Mouse (Mus musculus): ENCODE data around the gene Igsf9b. TPM values are rescaled to one million over a fixed set of nuclear protein-coding genes. Genes with fewer than 3 reads are reported as not detected.
A peak's percentile ranks its signal among the peaks of the same experiment; 100 is the strongest.

Gene Igsf9b
- polyA plus RNA-seq, 1 experiment from 2014 or later: 2.0 TPM

DNA sequence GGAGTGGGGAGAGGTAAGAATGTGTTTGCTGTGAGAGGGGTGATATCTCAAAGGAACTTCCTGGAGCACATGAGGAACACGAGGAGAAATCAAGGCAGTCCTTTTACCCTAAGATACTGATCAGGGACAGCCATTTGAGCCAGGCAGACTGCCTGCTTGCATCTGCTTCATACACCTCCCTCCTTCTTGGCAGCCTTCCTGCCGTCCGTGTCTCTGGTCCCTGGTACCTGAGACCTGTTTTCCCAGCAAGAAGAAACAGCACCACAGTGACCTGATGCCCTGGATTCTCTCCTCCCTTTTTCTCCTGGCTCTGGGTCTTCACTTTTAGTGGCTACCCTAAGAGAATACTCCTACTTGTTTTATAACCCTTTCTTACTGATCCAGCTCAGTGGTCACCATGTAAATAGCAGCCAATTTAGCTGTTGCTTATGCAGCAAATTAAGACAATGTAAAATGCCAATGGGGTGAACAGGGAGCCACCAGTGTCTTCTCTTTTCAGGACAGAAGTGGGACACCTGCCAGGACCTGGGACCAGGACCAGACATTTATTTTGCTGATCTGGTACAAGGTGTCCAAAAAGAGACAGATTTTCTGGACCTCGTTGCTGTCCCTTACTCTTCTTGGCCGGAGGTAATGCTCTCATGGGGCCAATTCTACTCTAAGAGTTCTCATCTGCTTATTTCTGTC lies 21.5 kb upstream of the Igsf9b start:
- 57% methylated on average over 5 of the region's 5 CpGs for whole genome bisulfite sequencing
- Histone ChIP-seq H3K27ac (no peak overlapping the region), H3K36me3 (no peaks in the 10 kb centered on the region), H3K4me3 (no peak overlapping the region), H3K4me1 (no peaks in the 10 kb centered on the region), H3K9me3 (no peaks in the 10 kb centered on the region), H3K27me3 (ENCODE audit: insufficient read depth, poor library complexity, severe bottlenecking) (no peaks in the 10 kb centered on the region)
- no peak for DNase-seq (ENCODE audit: low spot score)

DNA sequence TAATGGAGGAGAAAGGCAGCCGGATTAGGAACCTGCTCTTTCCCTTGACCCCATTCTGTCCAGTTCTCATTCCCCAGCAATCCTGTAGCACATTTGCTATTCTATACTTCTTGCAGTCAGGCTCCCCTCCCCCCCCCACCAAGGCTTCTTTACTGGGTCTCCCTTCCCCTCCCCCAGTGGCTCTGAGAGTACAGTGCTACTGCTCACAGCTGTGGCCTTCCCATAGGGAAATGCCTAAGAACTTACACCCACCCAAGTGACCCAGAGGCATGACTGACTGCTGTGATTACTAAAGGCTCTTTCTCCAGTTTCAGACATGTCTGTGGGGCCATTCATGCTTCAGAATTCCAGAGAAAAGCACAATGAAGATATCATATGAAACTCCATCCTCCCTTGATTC lies 20.0 kb upstream of the Igsf9b start:
- Histone ChIP-seq H3K4me3 (no peak overlapping the region), H3K27me3 (ENCODE audit: insufficient read depth, poor library complexity, severe bottlenecking) (no peaks in the 10 kb centered on the region), H3K9me3 (no peaks in the 10 kb centered on the region), H3K4me1 (no peaks in the 10 kb centered on the region), H3K27ac (no peak overlapping the region), H3K36me3 (no peaks in the 10 kb centered on the region)
- DNase-seq (ENCODE audit: low spot score): no peak
- 73% methylated on average over 1 of the region's 1 CpGs for WGBS

DNA sequence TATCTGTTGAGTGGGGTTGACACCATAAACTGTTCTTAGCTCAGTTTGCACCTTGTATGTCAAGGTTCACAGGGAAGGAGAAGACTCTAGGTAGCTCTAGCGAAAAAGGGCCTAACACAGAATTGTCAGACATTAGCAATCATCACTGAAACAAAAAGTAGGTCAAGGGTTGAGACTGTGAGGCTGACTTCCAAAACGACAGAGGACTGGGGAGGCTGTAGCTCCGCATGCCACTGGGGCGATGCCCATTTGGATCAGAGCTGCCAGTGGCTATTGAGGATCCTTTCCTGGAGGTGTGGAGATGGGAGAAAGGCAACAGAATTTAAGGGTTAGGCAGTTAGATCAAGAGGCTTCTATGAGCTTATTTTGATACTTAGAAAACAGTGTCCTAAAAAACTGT lies 18.0 kb upstream of the Igsf9b start:
- Histone ChIP-seq H3K4me3 (no peak overlapping the region), H3K27me3 (ENCODE audit: insufficient read depth, poor library complexity, severe bottlenecking) (no peaks in the 10 kb centered on the region; the same call in 1 of the 2 replicates), H3K36me3 (no peaks in the 10 kb centered on the region), H3K9me3 (no peaks in the 10 kb centered on the region), H3K4me1 (no peaks in the 10 kb centered on the region), H3K27ac (no peak overlapping the region)
- 74% methylated on average over 4 of the region's 4 CpGs for WGBS
- no peak for DNase-seq (ENCODE audit: low spot score)

DNA sequence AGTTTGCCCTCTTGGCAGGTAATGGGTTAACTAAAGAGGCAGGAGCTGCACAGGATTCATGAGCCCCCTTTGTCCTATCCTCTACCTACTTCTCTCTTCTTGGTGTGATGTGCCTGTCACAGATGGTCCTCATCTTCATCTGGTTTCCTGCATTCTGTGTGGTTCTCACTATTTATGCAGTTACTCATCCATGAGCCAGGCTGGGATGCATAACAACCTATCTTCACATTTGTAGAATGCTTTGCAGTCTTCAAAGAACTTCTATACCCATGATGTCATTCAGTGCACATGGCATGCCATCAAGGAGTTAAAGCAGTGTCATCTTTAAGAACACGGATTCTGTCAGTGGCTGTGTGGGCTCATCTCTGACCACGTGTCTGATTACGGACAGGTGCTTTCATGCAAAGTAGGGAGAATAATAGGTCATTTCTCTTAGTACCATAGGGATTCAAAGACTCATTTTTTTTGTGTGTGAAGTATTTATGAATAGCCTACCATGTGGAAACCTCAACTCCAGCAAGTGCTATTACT lies 13.2 kb upstream of the Igsf9b start:
- Histone ChIP-seq H3K4me3 (no peak overlapping the region), H3K27me3 (ENCODE audit: insufficient read depth, poor library complexity, severe bottlenecking) (no peaks in the 10 kb centered on the region; the same call in 1 of the 2 replicates), H3K9me3 (no peaks in the 10 kb centered on the region), H3K27ac (no peak overlapping the region), H3K4me1 (peaks cover 14% of the 10 kb centered on the region; the same call in 1 of the 2 replicates), H3K36me3 (no peaks in the 10 kb centered on the region)
- DNase-seq (ENCODE audit: low spot score): no peak
- WGBS: 66% methylated on average over 3 of the region's 3 CpGs

DNA sequence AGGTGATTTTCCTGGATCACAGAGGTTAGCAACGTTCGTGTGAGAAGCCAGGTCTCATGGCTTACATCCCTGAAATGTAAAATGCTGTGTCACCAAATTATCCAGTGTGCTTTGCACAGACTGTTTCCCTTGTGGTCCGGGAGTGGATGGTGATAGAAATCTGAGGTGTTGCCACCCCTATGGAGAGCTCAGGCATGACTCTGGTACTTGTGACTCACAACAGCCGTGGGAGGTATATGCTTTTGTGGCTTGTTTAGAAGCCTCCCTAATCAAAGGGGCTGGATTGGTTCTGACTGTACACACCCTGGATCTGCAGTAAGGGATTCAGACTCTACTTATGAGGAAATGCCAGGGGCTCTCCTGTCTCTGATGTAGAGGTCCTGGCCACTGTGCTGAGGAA lies 12.7 kb upstream of the Igsf9b start:
- DNase-seq (ENCODE audit: low spot score): no peak
- H3K9me3 ChIP-seq: no peaks in the 10 kb centered on the region
- no peak overlapping the region for H3K27ac ChIP-seq
- no peaks in the 10 kb centered on the region; the same call in 1 of the 2 replicates for H3K27me3 ChIP-seq (ENCODE audit: insufficient read depth, poor library complexity, severe bottlenecking)
- WGBS: 67% methylated on average over 4 of the region's 4 CpGs
- no peak overlapping the region for H3K4me3 ChIP-seq
- no peaks in the 10 kb centered on the region for H3K36me3 ChIP-seq
- H3K4me1 ChIP-seq: peaks cover 14% of the 10 kb centered on the region; the same call in 1 of the 2 replicates

DNA sequence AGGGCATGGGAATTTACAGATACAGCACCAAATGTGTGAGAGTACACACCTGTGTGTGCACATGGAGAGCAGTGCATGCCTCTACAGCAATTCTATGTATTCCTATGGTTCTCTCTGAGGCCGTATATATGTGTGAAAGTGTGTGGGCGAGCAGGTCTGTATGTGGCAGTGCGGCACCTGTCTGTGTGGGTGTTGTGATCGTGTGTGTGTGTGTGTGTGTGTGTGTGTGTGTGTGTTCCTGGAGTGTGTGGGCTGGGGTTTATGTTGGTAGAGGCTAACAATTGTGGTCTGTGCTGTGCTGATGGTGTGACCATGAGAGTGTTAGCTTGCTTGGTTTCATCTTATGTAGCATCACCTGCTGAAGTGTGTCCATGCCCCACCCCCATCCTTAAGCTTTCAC lies 12.1 kb upstream of the Igsf9b start:
- DNase-seq (ENCODE audit: low spot score): no peak
- WGBS: 84% methylated on average over 4 of the region's 4 CpGs
- H3K9me3 ChIP-seq: no peaks in the 10 kb centered on the region

DNA sequence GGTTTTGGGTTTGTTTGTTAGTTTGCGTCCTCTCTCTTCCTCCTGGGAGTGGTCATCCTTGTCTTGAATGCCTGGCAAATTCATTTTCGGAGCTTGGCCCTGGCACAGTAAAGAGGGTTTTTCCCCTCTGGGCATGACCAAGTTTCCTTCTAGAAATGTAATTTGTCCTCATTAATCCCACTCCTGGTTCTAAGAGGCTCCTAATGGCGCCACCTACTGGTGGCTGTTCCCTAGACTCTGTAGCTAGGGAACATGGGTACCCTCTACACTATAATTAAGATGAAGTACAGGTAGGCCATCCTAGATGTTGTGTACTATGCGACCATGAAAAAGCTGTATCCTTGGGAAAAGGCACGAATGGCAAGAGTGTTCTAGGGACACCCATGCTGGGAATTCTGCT lies 11.6 kb upstream of the Igsf9b start:
- Histone ChIP-seq H3K36me3 (no peaks in the 10 kb centered on the region), H3K4me1 (peaks cover 14% of the 10 kb centered on the region; the same call in 1 of the 2 replicates), H3K9me3 (no peaks in the 10 kb centered on the region), H3K27ac (no peak overlapping the region), H3K27me3 (ENCODE audit: insufficient read depth, poor library complexity, severe bottlenecking) (peaks cover 6% of the 10 kb centered on the region; the same call in 1 of the 2 replicates), H3K4me3 (no peak overlapping the region)
- WGBS: 36% methylated on average over 5 of the region's 5 CpGs
- no peak for DNase-seq (ENCODE audit: low spot score)

More for the DNA sequence above, 12.1 kb upstream of the Igsf9b start:
- H3K27ac ChIP-seq: no peak overlapping the region
- H3K4me3 ChIP-seq: no peak overlapping the region
- peaks cover 14% of the 10 kb centered on the region; the same call in 1 of the 2 replicates for H3K4me1 ChIP-seq
- no peaks in the 10 kb centered on the region for H3K36me3 ChIP-seq
- H3K27me3 ChIP-seq (ENCODE audit: insufficient read depth, poor library complexity, severe bottlenecking): no peaks in the 10 kb centered on the region; the same call in 1 of the 2 replicates

DNA sequence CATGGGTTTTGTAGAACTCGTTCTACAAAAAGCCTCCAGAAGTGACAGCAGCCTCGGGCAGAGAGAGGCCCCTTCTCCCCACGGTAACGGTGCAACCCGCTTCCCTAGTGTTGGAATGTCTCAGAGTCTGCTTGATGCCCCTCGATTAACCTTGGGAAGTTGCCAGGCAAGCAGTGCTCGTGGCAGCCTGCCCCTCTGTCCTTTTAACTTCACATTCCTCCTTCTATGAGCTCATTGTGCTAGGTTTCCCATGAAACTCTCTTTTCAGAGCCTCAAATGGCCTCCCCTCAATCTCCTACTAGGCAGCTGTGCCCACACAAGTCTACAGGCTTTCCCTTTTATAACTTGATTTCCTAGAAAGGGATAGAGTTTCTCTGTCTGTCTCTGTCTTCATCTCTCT lies 10.6 kb upstream of the Igsf9b start:
- Histone ChIP-seq H3K27ac (no peak overlapping the region), H3K4me3 (no peak overlapping the region), H3K4me1 (peaks cover 14% of the 10 kb centered on the region; the same call in 1 of the 2 replicates), H3K27me3 (ENCODE audit: insufficient read depth, poor library complexity, severe bottlenecking) (peaks cover 14% of the 10 kb centered on the region; the same call in 1 of the 2 replicates), H3K9me3 (no peaks in the 10 kb centered on the region), H3K36me3 (no peaks in the 10 kb centered on the region)
- no peak for DNase-seq (ENCODE audit: low spot score)
- WGBS: 35% methylated on average over 7 of the region's 7 CpGs

DNA sequence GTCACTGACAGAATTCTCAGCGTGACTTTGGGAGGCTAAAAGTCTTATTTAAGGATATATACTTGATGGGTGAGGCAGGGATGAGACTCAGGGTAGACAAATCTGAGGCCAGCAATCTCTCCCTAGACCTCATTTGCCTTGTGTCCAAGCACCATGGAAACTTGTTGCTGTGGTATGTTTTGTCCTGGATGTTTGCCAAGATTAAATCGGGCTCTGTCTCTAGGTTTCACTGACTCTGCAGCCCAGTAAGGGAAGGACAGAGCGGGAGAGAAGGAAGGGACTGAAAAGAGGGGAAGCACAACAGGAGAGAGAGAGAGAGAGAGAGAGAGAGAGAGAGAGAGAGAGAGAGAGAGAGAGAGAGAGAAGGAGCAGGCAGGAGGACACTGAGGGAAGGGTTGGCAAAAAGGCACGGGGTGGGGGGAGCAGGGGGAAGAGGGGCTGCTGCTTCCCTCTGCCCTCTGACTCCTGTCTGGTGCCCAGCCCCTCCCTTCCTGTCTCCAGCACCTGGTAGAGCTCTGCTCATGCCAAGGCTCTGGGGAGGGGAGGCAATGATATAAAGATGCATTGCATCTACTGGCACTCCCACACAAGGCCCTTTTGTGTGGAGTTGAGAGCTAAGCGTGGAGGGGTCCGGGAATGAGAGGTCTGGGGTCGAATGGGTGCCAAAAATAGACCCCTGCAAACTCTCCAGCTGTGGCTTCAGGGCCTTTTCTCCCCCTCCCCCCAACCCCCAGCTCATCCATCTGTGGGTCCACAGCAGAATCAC lies 9.3 kb upstream of the Igsf9b start:
- Histone ChIP-seq H3K4me1 (peaks cover 14% of the 10 kb centered on the region; the same call in 1 of the 2 replicates), H3K9me3 (no peaks in the 10 kb centered on the region), H3K27ac (peak overlapping the region; percentile 53; the same call in 1 of the 2 replicates), H3K27me3 (ENCODE audit: insufficient read depth, poor library complexity, severe bottlenecking) (peaks cover 14% of the 10 kb centered on the region; the same call in 1 of the 2 replicates), H3K36me3 (no peaks in the 10 kb centered on the region), H3K4me3 (no peak overlapping the region)
- no peak for DNase-seq (ENCODE audit: low spot score)
- WGBS: 49% methylated on average over 7 of the region's 7 CpGs

DNA sequence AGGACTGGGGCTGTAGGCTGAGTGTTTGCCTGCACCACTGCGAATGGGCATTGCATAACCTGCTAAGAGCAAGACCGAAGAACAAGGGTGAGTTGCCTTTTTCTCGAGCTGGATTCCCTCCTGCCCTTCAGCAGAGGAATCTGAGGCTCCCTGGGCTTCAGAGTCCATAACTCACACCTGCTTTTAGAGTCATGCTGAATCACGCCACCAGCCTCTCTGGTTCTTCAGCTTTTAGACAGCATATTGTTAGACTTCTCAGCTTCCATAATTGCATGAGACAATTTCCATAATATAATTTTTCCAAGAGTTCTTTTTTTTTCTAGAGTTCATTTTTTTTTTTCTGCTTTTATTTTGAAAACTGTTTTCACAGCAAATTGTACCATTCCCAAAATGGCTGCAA lies 4.6 kb upstream of the Igsf9b start:
- Histone ChIP-seq H3K4me3 (no peak overlapping the region), H3K9me3 (no peaks in the 10 kb centered on the region), H3K27me3 (ENCODE audit: insufficient read depth, poor library complexity, severe bottlenecking) (peaks cover 18% of the 10 kb centered on the region), H3K36me3 (no peaks in the 10 kb centered on the region), H3K4me1 (peaks cover 15% of the 10 kb centered on the region), H3K27ac (no peak overlapping the region)
- 66% methylated on average over 4 of the region's 4 CpGs for WGBS
- DNase-seq (ENCODE audit: low spot score): no peak

DNA sequence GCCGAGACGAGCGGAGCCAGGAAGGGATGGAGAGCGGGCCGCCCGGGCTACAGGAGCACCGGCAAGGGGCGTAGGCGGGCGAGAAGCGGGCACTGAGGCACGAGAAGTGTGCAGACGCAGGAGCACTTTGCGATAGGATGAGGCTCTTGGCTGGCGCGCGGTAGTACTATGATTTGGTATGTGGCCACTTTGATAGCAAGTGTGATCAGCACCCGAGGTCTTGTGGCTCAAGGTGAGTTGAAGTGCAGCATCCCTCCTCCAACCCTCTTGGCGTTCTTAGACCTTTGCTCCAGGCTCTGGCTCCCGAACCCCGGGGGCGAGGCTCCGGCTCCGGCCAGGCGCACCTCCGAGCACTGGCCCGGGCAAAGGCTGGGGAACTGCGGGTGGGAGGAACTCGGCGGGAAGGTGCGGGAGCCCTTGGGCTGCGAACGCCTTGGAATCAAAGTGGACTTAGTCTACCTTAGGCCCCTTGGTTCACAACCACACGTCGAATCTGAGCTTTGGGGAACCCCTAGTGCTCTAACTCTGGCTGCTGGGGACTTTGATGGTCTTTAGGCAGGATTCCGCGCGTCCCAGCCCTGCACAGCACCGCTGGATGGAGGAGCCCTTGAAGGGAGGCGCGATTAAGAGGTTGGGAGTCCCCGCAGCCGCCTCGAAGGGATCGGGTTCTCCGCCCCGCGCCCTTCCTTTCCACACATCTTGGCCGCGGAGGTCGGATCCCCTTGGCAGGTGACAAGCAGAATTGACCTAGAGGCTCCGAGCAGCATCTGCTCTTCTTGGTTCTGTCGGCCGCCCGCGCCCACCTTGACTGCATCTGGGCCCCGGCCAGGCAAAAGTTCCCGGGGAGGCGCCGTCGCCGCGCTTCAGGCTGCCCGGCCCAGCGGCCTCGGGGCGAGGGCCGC lies 533 bp downstream of the Igsf9b start:
- Histone ChIP-seq H3K9me3 (no peaks in the 10 kb centered on the region), H3K4me1 (peaks cover 42% of the 10 kb centered on the region), H3K36me3 (no peaks in the 10 kb centered on the region), H3K27me3 (ENCODE audit: insufficient read depth, poor library complexity, severe bottlenecking) (peaks cover 53% of the 10 kb centered on the region), H3K4me3 (peak overlapping the region; percentile 80), H3K27ac (peak overlapping the region; percentile 52; the same call in 1 of the 2 replicates)
- no peak for DNase-seq (ENCODE audit: low spot score)
- WGBS: under 1% methylated on average over 68 of the region's 68 CpGs

DNA sequence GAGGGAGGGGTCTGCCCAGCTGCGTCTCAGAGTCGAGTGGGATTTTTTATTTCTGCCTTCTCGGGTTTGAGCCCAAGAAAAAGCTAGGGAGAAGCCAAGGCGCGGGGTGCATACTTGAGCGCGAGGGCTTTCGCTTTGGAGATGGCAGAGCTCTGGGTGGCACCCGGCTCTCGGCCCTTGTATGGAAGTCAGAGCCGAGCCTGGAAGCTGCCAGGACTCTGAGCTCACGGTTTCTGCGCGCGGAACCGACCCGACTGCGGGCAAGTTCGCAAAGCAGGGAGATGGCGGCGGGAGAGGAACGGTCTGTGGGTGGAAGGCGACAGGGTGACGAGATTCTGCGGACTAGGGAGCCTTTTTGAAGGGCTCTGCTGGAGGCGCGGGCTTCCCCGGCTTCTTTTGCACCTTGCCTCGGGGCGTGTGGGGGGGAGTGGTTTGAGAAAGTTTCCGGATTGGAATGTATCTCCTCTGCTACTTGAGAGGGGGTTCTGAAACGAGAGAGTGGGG lies 1.2 kb downstream of the Igsf9b start:
- Histone ChIP-seq H3K9me3 (no peaks in the 10 kb centered on the region), H3K36me3 (no peaks in the 10 kb centered on the region), H3K27me3 (ENCODE audit: insufficient read depth, poor library complexity, severe bottlenecking) (peaks cover 53% of the 10 kb centered on the region), H3K4me3 (peak overlapping the region; percentile 80), H3K27ac (no peak overlapping the region), H3K4me1 (peaks cover 48% of the 10 kb centered on the region)
- WGBS: under 1% methylated on average over 32 of the region's 32 CpGs
- no peak for DNase-seq (ENCODE audit: low spot score)
